Mouse (Mus musculus): ENCODE results near the gene Plscr3.

DNA sequence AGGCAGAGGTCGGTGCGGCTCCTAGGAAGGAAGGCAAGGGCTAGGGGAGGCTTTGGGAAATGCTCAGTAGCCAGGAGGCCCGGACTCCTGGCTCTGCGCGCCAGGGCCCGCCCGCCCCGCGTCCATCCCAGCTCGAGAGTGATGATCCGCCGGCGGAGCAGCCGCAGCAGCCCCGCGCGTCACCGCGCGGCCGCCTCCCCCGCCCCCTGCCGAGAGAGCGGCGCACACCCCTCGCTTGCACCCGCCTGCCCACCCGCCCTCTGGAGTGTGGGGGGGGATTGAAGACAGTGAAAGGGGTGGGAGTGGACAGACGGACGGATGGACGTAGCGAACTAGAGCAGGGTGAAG is 8.6 kb upstream of the Plscr3 start, which contains the start of gene Nlgn2:
- TF ChIP-seq GATA1 (IDR thresholded peaks at IDR 0.05; ENCODE audit: borderline replicate concordance, low read length) (no peak), CTCF (IDR thresholded peaks at IDR 0.05; ENCODE audit: low read depth, low read length) (no peak)
